Mouse (Mus musculus) liver, embryonic 13.5 days (tissue): ENCODE data around the gene Arrdc4. TPM values are rescaled to one million over a fixed set of nuclear protein-coding genes. Genes with fewer than 3 reads are reported as not detected.

ENCODE experiments used
- ATAC-seq: fragments of 200-750 bp; cut with Nextera tagmentation; 2 replicates; pipeline ENCODE4 v1.8.0; 2017; ENCODE audit warnings: low read depth, mild to moderate bottlenecking, moderate number of reproducible peaks, moderate library complexity
- DNase-seq: peaks from one replicate; pipeline ENCODE4 v3.0.0; 2022
- H3K27ac ChIP-seq: fragments of 300-500 bp; sonication (generic); 2 replicates; pipeline ENCODE4 v1.5.1; 2015; ENCODE audit warnings: moderate library complexity, mild to moderate bottlenecking, inconsistent platforms
- H3K27me3 ChIP-seq: fragments of 300-500 bp; sonication (generic); 2 replicates; pipeline ENCODE4 v1.6.1; 2015; ENCODE audit warnings: mild to moderate bottlenecking, inconsistent platforms
- H3K36me3 ChIP-seq: fragments of 300-500 bp; sonication (generic); 2 replicates; pipeline ENCODE4 v1.6.1; 2015; ENCODE audit warnings: mild to moderate bottlenecking, inconsistent platforms
- H3K4me1 ChIP-seq: fragments of 300-500 bp; sonication (generic); replicated peaks from 2 replicates; pipeline ENCODE4 v1.6.1; 2015; ENCODE audit warnings: inconsistent platforms
- H3K4me2 ChIP-seq: fragments of 300-500 bp; sonication (generic); 2 replicates; pipeline ENCODE4 v1.6.1; 2015; ENCODE audit warnings: inconsistent platforms, mild to moderate bottlenecking, moderate library complexity
- H3K4me3 ChIP-seq: fragments of 300-500 bp; sonication (generic); replicated peaks from 2 replicates; pipeline ENCODE4 v1.5.1; 2015; ENCODE audit warnings: mild to moderate bottlenecking, inconsistent platforms
- H3K9ac ChIP-seq: fragments of 300-500 bp; sonication (generic); 2 replicates; pipeline ENCODE4 v1.6.1; 2015; ENCODE audit warnings: mild to moderate bottlenecking, inconsistent platforms
- H3K9me3 ChIP-seq: fragments of 300-500 bp; sonication (generic); replicated peaks from 2 replicates; pipeline ENCODE4 v1.6.1; 2016; ENCODE audit warnings: inconsistent platforms
- WGBS: fragments of 180-500 bp; shearing (Covaris S2); methylation state at CpG from one replicate; pipeline ENCODE4 v1.1.7; 2015; ENCODE audit not compliant: insufficient replicate concordance; 5-methylcytosine and 5-hydroxymethylcytosine counted together
- polyA plus RNA-seq: library from polyadenylated mRNA; unstranded; fragments of >200 nt; fragmentation: Nextera tagmentation; extraction: Ambion mirVana; gene quantifications from 2 replicates; pipeline ENCODE4 v1.2.1, GENCODE M21; 2015

Gene Arrdc4
- polyA plus RNA-seq, 1 experiment from 2014 or later = 3.7 TPM

DNA sequence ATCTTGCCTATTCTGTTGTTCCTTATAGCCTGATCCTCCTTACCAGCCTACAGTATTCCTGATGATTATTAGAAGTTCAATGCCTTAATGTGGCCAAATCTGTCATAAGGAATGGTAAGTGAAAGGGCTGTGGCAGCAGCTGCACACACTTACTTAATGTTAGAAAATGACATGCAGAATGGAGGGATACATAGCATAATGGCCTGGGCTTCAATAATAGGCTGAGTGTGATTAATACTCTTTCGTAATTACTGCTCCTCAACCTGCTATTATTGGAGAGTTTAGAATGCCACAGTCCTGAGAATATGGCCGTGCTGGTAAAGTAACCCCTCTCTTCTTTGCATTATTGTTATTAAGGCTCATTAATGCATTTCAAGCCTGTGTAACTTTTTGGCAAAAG, 4.8 kb downstream of the Arrdc4 start:
- Histone ChIP-seq H3K4me2 (no peak overlapping the region), H3K4me3 (no peak overlapping the region), H3K9me3 (no peaks in the 10 kb centered on the region), H3K27me3 (no peaks in the 10 kb centered on the region), H3K27ac (no peak overlapping the region), H3K4me1 (peaks cover 16% of the 10 kb centered on the region; the same call in 1 of the 2 replicates), H3K36me3 (peaks cover 6% of the 10 kb centered on the region; the same call in 1 of the 2 replicates), H3K9ac (no peak overlapping the region)
- 74% methylated on average over 2 of the region's 2 CpGs for WGBS
- DNase-seq (no peak), ATAC-seq (no peak)

DNA sequence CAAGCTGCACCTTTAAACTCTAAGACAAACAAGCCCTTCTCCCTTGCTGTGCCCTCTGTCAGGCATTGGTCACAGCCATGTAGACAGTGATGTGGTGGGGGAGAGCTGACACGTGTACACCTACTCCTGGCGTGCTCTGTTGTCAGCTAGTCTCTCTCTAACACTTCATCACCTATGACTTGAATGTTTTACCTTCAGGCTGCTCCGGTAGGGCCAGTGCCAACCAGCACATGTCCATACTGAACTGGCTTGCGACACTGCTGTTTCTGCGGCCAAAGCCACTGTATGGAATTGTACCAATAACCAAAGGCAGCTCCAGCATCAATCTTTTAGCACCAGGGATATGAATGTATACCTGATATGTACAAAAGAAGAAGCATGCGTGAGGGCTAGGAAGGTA, 8.3 kb downstream of the Arrdc4 start:
- H3K36me3 ChIP-seq = peaks cover 6% of the 10 kb centered on the region; the same call in 1 of the 2 replicates
- no peak overlapping the region for H3K9ac ChIP-seq
- H3K4me1 ChIP-seq = no peaks in the 10 kb centered on the region
- ATAC-seq (no peak), DNase-seq (no peak)
- no peaks in the 10 kb centered on the region for H3K9me3 ChIP-seq
- no peak overlapping the region for H3K27ac ChIP-seq
- H3K27me3 ChIP-seq = no peaks in the 10 kb centered on the region
- no peak overlapping the region for H3K4me2 ChIP-seq
- H3K4me3 ChIP-seq = no peak overlapping the region
- 73% methylated on average over 6 of the region's 6 CpGs for WGBS

- Histone ChIP-seq H3K4me3 (no peak overlapping the region), H3K27ac (no peak overlapping the region), H3K36me3 (no peaks in the 10 kb centered on the region), H3K4me2 (no peak overlapping the region), H3K9me3 (no peaks in the 10 kb centered on the region), H3K9ac (no peak overlapping the region), H3K4me1 (no peaks in the 10 kb centered on the region), H3K27me3 (no peaks in the 10 kb centered on the region)
- DNase-seq (no peak), ATAC-seq (no peak)
- 54% methylated on average over 11 of the region's 11 CpGs for WGBS
These were observed 10.2 kb downstream of the Arrdc4 start for GRCm38 (mm10) chr7:68738676-68739399.

- no peaks in the 10 kb centered on the region for H3K27me3 ChIP-seq
- H3K27ac ChIP-seq = no peak overlapping the region
- H3K9ac ChIP-seq = no peak overlapping the region
- no peaks in the 10 kb centered on the region for H3K36me3 ChIP-seq
- H3K4me2 ChIP-seq = no peak overlapping the region
- H3K9me3 ChIP-seq = no peaks in the 10 kb centered on the region
- DNase-seq = no peak
- H3K4me3 ChIP-seq = no peak overlapping the region
- 79% methylated on average over 5 of the region's 5 CpGs for WGBS
- no peaks in the 10 kb centered on the region for H3K4me1 ChIP-seq
- no peak for ATAC-seq
These were observed 22.7 kb downstream of the Arrdc4 start for GRCm38 (mm10) chr7:68726380-68726779.

DNA sequence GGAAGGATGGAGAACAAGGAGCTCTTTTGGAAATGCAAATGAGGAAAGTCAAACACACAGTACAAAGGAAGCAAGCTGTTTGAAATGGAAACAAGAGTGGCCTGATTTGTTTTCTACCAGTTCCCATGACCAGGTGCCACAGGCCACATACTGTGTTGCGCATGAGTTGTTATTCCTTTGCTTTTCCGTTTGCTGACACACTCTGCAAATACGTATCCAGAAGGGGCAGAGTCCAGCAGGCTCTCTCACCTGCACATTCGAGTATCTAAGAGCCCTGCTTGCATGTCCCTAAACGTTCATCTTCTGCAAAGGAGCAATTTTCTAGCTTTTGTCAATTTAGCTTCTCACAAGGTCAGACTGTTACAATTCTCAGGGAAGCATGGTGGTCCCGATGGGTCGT, 24.3 kb downstream of the Arrdc4 start:
- WGBS = 67% methylated on average over 7 of the region's 7 CpGs
- H3K4me3 ChIP-seq = no peak overlapping the region
- H3K36me3 ChIP-seq = no peaks in the 10 kb centered on the region
- no peaks in the 10 kb centered on the region for H3K9me3 ChIP-seq
- H3K4me1 ChIP-seq = no peaks in the 10 kb centered on the region
- no peak overlapping the region for H3K27ac ChIP-seq
- DNase-seq = no peak
- no peak overlapping the region for H3K9ac ChIP-seq
- ATAC-seq = no peak
- no peak overlapping the region for H3K4me2 ChIP-seq
- no peaks in the 10 kb centered on the region for H3K27me3 ChIP-seq

- H3K9ac ChIP-seq = no peak overlapping the region
- no peaks in the 10 kb centered on the region for H3K27me3 ChIP-seq
- H3K4me3 ChIP-seq = no peak overlapping the region
- H3K4me1 ChIP-seq = no peaks in the 10 kb centered on the region
- H3K27ac ChIP-seq = no peak overlapping the region
- WGBS = 70% methylated on average over 4 of the region's 4 CpGs
- DNase-seq (no peak), ATAC-seq (no peak)
- no peaks in the 10 kb centered on the region for H3K36me3 ChIP-seq
- H3K9me3 ChIP-seq = no peaks in the 10 kb centered on the region
- H3K4me2 ChIP-seq = no peak overlapping the region
These were observed 27.5 kb downstream of the Arrdc4 start for GRCm38 (mm10) chr7:68721520-68721919.

DNA sequence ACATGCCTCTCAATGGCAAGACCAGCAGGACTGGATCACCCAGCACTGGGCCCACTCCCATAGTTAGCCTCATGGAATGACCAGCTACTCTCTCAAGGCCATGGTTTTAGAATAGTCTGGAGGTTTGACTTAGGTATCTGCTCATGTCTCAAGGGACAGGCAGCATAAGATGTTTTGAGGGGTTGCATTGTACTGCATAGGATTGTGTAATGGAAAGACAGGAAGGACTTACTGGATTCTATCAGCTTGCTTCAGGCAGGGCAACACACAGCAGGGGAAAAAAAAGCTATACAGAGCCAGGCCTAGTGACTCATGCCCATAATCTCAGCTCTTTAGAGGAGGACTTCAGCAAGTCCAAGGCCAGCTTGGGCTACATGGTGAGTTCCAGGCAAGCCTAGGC, 31.1 kb downstream of the Arrdc4 start:
- H3K4me3 ChIP-seq = no peak overlapping the region
- no peak for ATAC-seq
- no peak overlapping the region for H3K4me2 ChIP-seq
- H3K27me3 ChIP-seq = no peaks in the 10 kb centered on the region
- H3K27ac ChIP-seq = no peak overlapping the region
- H3K9ac ChIP-seq = no peak overlapping the region
- no peaks in the 10 kb centered on the region for H3K4me1 ChIP-seq
- H3K36me3 ChIP-seq = no peaks in the 10 kb centered on the region
- DNase-seq = no peak
- no peaks in the 10 kb centered on the region for H3K9me3 ChIP-seq

GRCm38 (mm10) chr7:68717498-68717897, 31.5 kb downstream of the Arrdc4 start:
- no peak for ATAC-seq

GRCm38 (mm10) chr7:68716926-68717325, 32.1 kb downstream of the Arrdc4 start:
- Histone ChIP-seq H3K4me3 (no peak overlapping the region), H3K9ac (no peak overlapping the region), H3K4me2 (no peak overlapping the region), H3K4me1 (no peaks in the 10 kb centered on the region), H3K36me3 (no peaks in the 10 kb centered on the region), H3K27ac (no peak overlapping the region), H3K27me3 (no peaks in the 10 kb centered on the region), H3K9me3 (no peaks in the 10 kb centered on the region)
- 52% methylated on average over 8 of the region's 8 CpGs for WGBS
- DNase-seq = no peak
- ATAC-seq = no peak

More at GRCm38 (mm10) chr7:68717498-68717897, 31.5 kb downstream of the Arrdc4 start:
- Histone ChIP-seq H3K4me2 (no peak overlapping the region), H3K4me1 (no peaks in the 10 kb centered on the region), H3K9ac (no peak overlapping the region), H3K36me3 (no peaks in the 10 kb centered on the region), H3K27me3 (no peaks in the 10 kb centered on the region), H3K4me3 (no peak overlapping the region), H3K27ac (no peak overlapping the region), H3K9me3 (no peaks in the 10 kb centered on the region)
- DNase-seq = no peak
- 45% methylated on average over 10 of the region's 10 CpGs for WGBS

DNA sequence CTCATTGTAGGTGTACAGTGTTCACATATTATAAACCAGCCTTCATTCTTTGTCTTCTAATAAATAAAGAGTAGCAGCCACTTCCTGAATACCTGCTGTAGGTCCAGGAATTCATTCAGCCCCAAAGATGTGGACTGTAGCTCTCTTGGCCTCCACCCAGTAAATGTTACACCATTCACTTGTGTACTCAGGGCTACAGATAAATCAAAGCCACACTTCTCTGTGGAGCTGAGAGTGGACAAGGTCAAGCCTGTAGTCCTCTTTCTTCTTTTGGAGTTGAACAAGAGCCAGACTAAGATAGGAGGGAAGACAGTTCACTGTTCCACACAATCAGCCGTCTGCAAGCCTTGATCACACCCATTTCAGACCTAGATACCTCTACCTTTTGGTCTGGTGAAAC, 36.1 kb downstream of the Arrdc4 start:
- no peak overlapping the region for H3K27ac ChIP-seq
- WGBS = 56% methylated on average over 1 of the region's 1 CpGs
- no peak for DNase-seq

DNA sequence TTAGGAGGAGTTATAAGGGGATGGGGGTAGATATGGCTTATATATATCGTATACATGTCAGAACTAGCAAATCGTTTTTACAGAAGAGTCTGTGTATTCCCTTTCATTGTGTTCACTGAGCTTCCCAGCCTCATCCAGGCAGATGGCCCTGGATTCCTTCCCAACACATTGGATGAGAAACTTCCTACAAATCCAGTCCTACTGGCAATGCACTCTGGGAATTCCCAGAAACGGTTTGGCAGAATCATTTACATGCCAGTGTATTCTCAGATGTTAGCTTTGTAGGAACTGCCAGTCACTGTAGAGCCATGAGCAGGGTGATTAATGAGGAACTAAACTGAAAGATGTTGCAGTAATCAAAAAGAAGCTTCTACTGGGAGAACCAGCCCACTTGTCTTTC, 36.6 kb downstream of the Arrdc4 start:
- Histone ChIP-seq H3K27me3 (no peaks in the 10 kb centered on the region), H3K4me2 (no peak overlapping the region), H3K4me1 (no peaks in the 10 kb centered on the region), H3K9ac (no peak overlapping the region), H3K27ac (no peak overlapping the region), H3K4me3 (no peak overlapping the region), H3K36me3 (no peaks in the 10 kb centered on the region), H3K9me3 (no peaks in the 10 kb centered on the region)
- no peak for ATAC-seq
- DNase-seq = no peak
- 49% methylated on average over 3 of the region's 3 CpGs for WGBS

More for the DNA sequence above, 36.1 kb downstream of the Arrdc4 start:
- ATAC-seq = no peak
- Histone ChIP-seq H3K9ac (no peak overlapping the region), H3K9me3 (no peaks in the 10 kb centered on the region), H3K4me2 (no peak overlapping the region), H3K4me1 (no peaks in the 10 kb centered on the region), H3K4me3 (no peak overlapping the region), H3K27me3 (no peaks in the 10 kb centered on the region), H3K36me3 (no peaks in the 10 kb centered on the region)

- no peak for DNase-seq
- WGBS = 52% methylated on average over 1 of the region's 1 CpGs
These were observed 39.8 kb downstream of the Arrdc4 start for GRCm38 (mm10) chr7:68709319-68709573.

More at GRCm38 (mm10) chr7:68709319-68709573, 39.8 kb downstream of the Arrdc4 start:
- Histone ChIP-seq H3K9me3 (no peaks in the 10 kb centered on the region), H3K36me3 (no peaks in the 10 kb centered on the region), H3K4me1 (no peaks in the 10 kb centered on the region), H3K4me2 (no peak overlapping the region), H3K27ac (no peak overlapping the region), H3K4me3 (no peak overlapping the region), H3K27me3 (no peaks in the 10 kb centered on the region), H3K9ac (no peak overlapping the region)
- ATAC-seq = no peak
